Mouse (Mus musculus): ENCODE measurements around the gene Fam57b.
A peak's percentile ranks its signal among the peaks of the same experiment; 100 is the strongest.

Gene Fam57b

DNA sequence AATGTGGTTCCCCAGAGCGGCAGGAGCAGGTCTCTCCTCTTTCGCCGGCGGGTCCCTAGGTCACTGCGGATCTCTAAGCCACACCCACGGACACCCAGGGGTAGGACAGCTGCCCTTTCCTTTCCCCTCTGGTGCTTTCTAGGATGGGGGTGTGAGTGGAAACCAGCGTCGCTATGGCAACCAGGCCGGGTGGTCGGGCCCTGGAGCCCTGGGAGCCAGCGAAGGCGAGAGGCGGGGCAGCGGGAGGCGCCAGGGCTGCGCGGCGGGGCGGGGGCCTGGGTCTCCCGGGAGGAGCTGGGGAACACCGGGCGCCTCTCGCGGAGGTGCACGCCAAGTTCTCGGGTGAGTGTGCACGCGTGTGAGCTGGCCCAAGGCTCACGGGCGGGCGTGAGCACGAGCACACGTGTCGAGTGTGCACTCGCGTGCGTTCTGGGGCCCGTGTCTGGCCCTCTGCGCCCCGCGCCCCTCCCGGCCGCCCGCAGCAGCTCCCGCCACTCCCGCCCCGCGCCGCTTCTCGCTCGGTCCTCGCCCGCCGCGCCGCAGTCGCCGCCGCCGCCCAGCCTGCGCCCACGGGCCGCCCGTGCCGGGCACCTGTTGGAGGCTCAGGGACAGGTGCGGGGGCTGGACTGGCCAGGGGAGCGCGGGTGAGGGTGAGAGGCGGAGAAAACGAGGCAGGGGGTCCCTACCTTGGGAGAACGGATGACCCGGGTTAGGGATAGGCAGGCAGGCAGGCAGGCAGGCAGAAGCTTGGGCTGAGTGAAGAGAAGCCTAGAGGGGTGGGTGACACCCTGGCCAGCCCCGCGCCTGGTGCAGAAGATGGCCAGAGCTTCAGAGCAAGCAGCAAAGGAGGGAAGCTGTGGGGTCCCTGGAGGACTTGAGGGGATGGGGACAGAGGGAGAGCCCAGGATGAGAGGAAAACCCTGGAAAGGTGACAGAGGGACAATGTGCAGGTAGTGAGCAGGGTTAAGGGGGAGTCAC, 50.2 kb downstream of the Fam57b start:
- peaks cover 43% of the 10 kb centered on the region for H3K27me3 ChIP-seq (ENCODE audit: insufficient read depth, low read length)
- H3K4me3 ChIP-seq (replicated peaks; ENCODE audit: low read length) = peak overlapping the region; percentile 82
- H3K36me3 ChIP-seq (ENCODE audit: insufficient read depth, low read length) = peaks cover 35% of the 10 kb centered on the region
- H3K9me3 ChIP-seq (ENCODE audit: low read length) = no peaks in the 10 kb centered on the region
- TF ChIP-seq CTCF (conservative IDR thresholded peaks at IDR 0.05; ENCODE audit: low read length) (no peak), POU5F1 (IDR thresholded peaks at IDR 0.05; ENCODE audit: borderline replicate concordance, low read length) (no peak), NANOG (IDR thresholded peaks at IDR 0.05; ENCODE audit: borderline replicate concordance, low read length) (no peak)
- peaks cover 47% of the 10 kb centered on the region for H3K4me1 ChIP-seq (replicated peaks; ENCODE audit: low read depth, low read length)

GRCm38 (mm10) chr7:126848794-126849193, 51.3 kb downstream of the Fam57b start:
- TF ChIP-seq POU5F1 (IDR thresholded peaks at IDR 0.05; ENCODE audit: borderline replicate concordance, low read length) = no peak
- no peak for TF ChIP-seq CTCF (conservative IDR thresholded peaks at IDR 0.05; ENCODE audit: low read length)
- TF ChIP-seq NANOG (IDR thresholded peaks at IDR 0.05; ENCODE audit: borderline replicate concordance, low read length) = no peak
- H3K9me3 ChIP-seq (ENCODE audit: low read length) = no peaks in the 10 kb centered on the region

GRCm38 (mm10) chr7:126850161-126850560, 52.7 kb downstream of the Fam57b start:
- H3K36me3 ChIP-seq (ENCODE audit: insufficient read depth, low read length) = peaks cover 59% of the 10 kb centered on the region
- peaks cover 32% of the 10 kb centered on the region for H3K27me3 ChIP-seq (ENCODE audit: insufficient read depth, low read length)
- TF ChIP-seq POU5F1 (IDR thresholded peaks at IDR 0.05; ENCODE audit: borderline replicate concordance, low read length) = no peak
- TF ChIP-seq CTCF (conservative IDR thresholded peaks at IDR 0.05; ENCODE audit: low read length) = no peak
- TF ChIP-seq NANOG (IDR thresholded peaks at IDR 0.05; ENCODE audit: borderline replicate concordance, low read length) = no peak
- no peak overlapping the region for H3K4me3 ChIP-seq (replicated peaks; ENCODE audit: low read length)
- no peaks in the 10 kb centered on the region for H3K9me3 ChIP-seq (ENCODE audit: low read length)
- peaks cover 72% of the 10 kb centered on the region for H3K4me1 ChIP-seq (replicated peaks; ENCODE audit: low read depth, low read length)

More at GRCm38 (mm10) chr7:126848794-126849193, 51.3 kb downstream of the Fam57b start:
- Histone ChIP-seq H3K36me3 (ENCODE audit: insufficient read depth, low read length) (peaks cover 46% of the 10 kb centered on the region), H3K4me3 (replicated peaks; ENCODE audit: low read length) (peak overlapping the region; percentile 82), H3K4me1 (replicated peaks; ENCODE audit: low read depth, low read length) (peaks cover 58% of the 10 kb centered on the region), H3K27me3 (ENCODE audit: insufficient read depth, low read length) (peaks cover 35% of the 10 kb centered on the region)

- Histone ChIP-seq H3K4me1 (replicated peaks; ENCODE audit: low read depth, low read length) (peaks cover 82% of the 10 kb centered on the region), H3K36me3 (ENCODE audit: insufficient read depth, low read length) (peaks cover 70% of the 10 kb centered on the region), H3K27me3 (ENCODE audit: insufficient read depth, low read length) (peaks cover 32% of the 10 kb centered on the region), H3K4me3 (replicated peaks; ENCODE audit: low read length) (peak overlapping the region; percentile 20; the same call in 1 of the 2 replicates), H3K9me3 (ENCODE audit: low read length) (no peaks in the 10 kb centered on the region)
- TF ChIP-seq NANOG (IDR thresholded peaks at IDR 0.05; ENCODE audit: borderline replicate concordance, low read length) = no peak
- no peak for TF ChIP-seq CTCF (conservative IDR thresholded peaks at IDR 0.05; ENCODE audit: low read length)
- TF ChIP-seq POU5F1 (IDR thresholded peaks at IDR 0.05; ENCODE audit: borderline replicate concordance, low read length) = no peak
These were observed 53.7 kb downstream of the Fam57b start for GRCm38 (mm10) chr7:126851192-126851591.

- H3K4me3 ChIP-seq (replicated peaks; ENCODE audit: low read length) = no peak overlapping the region; the same call in 1 of the 2 replicates
- peaks cover 19% of the 10 kb centered on the region for H3K27me3 ChIP-seq (ENCODE audit: insufficient read depth, low read length)
- no peaks in the 10 kb centered on the region for H3K9me3 ChIP-seq (ENCODE audit: low read length)
- TF ChIP-seq NANOG (IDR thresholded peaks at IDR 0.05; ENCODE audit: borderline replicate concordance, low read length) (no peak), CTCF (conservative IDR thresholded peaks at IDR 0.05; ENCODE audit: low read length) (no peak), POU5F1 (IDR thresholded peaks at IDR 0.05; ENCODE audit: borderline replicate concordance, low read length) (no peak)
- peaks cover 91% of the 10 kb centered on the region for H3K36me3 ChIP-seq (ENCODE audit: insufficient read depth, low read length)
- peaks cover 91% of the 10 kb centered on the region for H3K4me1 ChIP-seq (replicated peaks; ENCODE audit: low read depth, low read length)
These were observed 56.0 kb downstream of the Fam57b start for GRCm38 (mm10) chr7:126853454-126853853.

DNA sequence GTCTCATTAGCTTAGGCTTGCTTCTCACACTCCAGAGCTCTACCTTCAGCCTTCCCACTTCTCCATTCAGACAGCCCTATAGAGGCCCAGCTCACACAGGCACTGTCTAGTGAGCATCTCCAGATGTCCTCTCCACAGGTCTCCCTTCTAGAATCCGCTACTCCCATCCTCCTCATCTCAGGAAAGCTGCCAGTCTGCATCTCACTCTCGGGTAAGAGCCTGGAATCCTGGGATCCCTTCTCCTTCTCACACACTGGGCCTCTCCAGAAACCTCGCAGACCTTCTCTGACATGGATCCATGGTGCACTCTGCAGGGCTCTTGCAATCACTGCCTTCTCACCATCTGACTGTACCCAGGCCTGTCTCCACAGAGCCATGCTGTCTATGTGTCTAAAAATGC, 58.2 kb downstream of the Fam57b start:
- TF ChIP-seq NANOG (IDR thresholded peaks at IDR 0.05; ENCODE audit: borderline replicate concordance, low read length) (no peak), POU5F1 (IDR thresholded peaks at IDR 0.05; ENCODE audit: borderline replicate concordance, low read length) (no peak), CTCF (conservative IDR thresholded peaks at IDR 0.05; ENCODE audit: low read length) (no peak)

DNA sequence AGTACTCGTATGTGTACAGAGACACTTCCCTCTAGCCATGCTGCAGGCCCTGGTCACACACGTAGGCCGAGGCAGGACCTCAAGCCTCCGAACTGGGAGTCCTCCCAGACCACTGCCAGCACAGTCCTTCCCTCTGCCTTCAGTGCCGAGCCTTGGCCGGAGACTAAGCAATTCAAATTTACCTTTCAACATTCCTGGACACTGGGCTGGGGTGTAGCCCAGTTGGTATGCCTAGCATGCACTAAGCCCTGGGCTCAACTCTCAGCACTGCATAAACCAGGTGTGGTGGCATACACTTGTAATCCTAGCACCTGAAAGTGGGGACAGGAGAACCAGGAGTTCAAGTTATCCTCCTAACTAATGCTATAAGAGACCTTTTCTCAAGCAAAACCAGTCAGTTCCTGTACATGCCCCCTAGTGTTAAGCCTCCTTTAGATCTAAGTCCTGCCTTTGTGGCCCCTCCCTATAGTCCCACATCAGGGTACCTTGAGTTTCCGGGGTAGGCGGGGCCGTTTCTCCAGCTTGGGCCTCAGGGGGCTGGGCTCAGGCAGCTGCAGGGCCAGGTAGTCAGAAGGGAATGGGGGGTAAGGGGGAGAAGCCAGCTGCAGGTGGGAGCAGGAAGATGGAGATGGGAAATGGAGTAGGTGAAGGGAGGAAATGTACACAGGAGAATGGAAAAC, 59.4 kb downstream of the Fam57b start:
- no peaks in the 10 kb centered on the region for H3K9me3 ChIP-seq (ENCODE audit: low read length)
- TF ChIP-seq CTCF (conservative IDR thresholded peaks at IDR 0.05; ENCODE audit: low read length) (no peak; the same call in 1 of the 2 replicates), POU5F1 (IDR thresholded peaks at IDR 0.05; ENCODE audit: borderline replicate concordance, low read length) (no peak), NANOG (IDR thresholded peaks at IDR 0.05; ENCODE audit: borderline replicate concordance, low read length) (no peak)

More for the DNA sequence above, 58.2 kb downstream of the Fam57b start:
- peaks cover 99% of the 10 kb centered on the region for H3K4me1 ChIP-seq (replicated peaks; ENCODE audit: low read depth, low read length)
- no peaks in the 10 kb centered on the region for H3K27me3 ChIP-seq (ENCODE audit: insufficient read depth, low read length)
- peaks cover 99% of the 10 kb centered on the region for H3K36me3 ChIP-seq (ENCODE audit: insufficient read depth, low read length)
- H3K4me3 ChIP-seq (replicated peaks; ENCODE audit: low read length) = peak overlapping the region; percentile 39
- no peaks in the 10 kb centered on the region for H3K9me3 ChIP-seq (ENCODE audit: low read length)

GRCm38 (mm10) chr7:126860987-126861386, 63.5 kb downstream of the Fam57b start:
- H3K36me3 ChIP-seq (ENCODE audit: insufficient read depth, low read length) = peaks cover 83% of the 10 kb centered on the region
- peaks cover 85% of the 10 kb centered on the region for H3K4me1 ChIP-seq (replicated peaks; ENCODE audit: low read depth, low read length)
- no peaks in the 10 kb centered on the region for H3K27me3 ChIP-seq (ENCODE audit: insufficient read depth, low read length)
- peaks cover 6% of the 10 kb centered on the region for H3K9me3 ChIP-seq (ENCODE audit: low read length)
- peak overlapping the region; percentile 95 for H3K4me3 ChIP-seq (replicated peaks; ENCODE audit: low read length)
- TF ChIP-seq POU5F1 (IDR thresholded peaks at IDR 0.05; ENCODE audit: borderline replicate concordance, low read length) = no peak

More for the DNA sequence above, 59.4 kb downstream of the Fam57b start:
- Histone ChIP-seq H3K27me3 (ENCODE audit: insufficient read depth, low read length) (no peaks in the 10 kb centered on the region), H3K4me3 (replicated peaks; ENCODE audit: low read length) (peak overlapping the region; percentile 39), H3K4me1 (replicated peaks; ENCODE audit: low read depth, low read length) (peaks cover 93% of the 10 kb centered on the region), H3K36me3 (ENCODE audit: insufficient read depth, low read length) (peaks cover 93% of the 10 kb centered on the region)

All from E14TG2a.4 (cell line).